Comparison of ENCODE assay signal across 7 mouse cellular contexts in the genomic region with DNA sequence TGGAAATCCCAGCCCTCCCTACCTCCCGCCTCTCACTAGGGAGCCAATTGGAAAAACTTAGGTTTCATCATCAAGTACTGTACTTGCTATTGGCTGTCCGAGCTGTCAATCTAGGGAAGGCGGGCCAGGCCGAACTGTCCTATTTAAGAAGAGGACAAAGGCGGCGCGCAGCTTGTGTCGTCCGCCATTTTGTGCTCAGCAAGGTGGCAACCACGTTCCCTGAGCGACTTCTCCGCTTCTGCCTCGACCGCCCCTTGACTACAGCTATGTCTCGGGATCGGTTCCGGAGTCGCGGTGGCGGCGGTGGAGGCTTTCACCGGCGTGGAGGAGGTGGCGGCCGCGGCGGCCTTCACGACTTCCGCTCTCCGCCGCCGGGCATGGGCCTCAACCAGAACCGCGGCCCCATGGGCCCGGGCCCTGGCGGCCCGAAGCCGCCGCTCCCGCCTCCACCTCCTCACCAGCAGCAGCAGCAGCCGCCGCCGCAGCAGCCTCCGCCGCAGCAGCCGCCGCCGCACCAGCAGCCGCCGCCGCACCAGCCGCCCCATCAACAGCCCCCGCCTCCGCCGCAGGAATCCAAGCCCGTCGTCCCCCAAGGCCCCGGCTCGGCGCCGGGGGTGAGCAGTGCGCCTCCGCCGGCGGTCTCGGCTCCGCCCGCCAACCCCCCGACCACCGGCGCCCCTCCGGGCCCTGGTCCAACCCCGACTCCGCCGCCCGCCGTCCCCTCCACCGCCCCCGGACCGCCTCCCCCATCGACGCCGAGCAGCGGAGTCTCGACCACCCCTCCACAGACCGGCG. TPM values are rescaled to one million over a fixed set of nuclear protein-coding genes. Genes with fewer than 3 reads are reported as not detected.
DNase-seq lines count a peak whose midpoint lies in the region; ATAC-seq and TF ChIP-seq lines count a peak whose summit lies in the region.

A gene (plus strand): TSS at position 174 of the 795 bp plus-strand sequence.

- peak; percentile 10; the same call in 1 of the 2 replicates for TF ChIP-seq CTCF in intestine, postnatal 0 days (IDR thresholded peaks at IDR 0.05; ENCODE audit: low read depth)
- no peak for TF ChIP-seq CTCF in small intestine, adult 2 months (IDR thresholded peaks at IDR 0.05; ENCODE audit: extremely low read depth, insufficient read length, insufficient replicate concordance, low read depth, low read length)

- peaks cover 48% of the 10 kb centered on the region for H3K36me3 ChIP-seq in embryonic facial prominence, embryonic 10.5 days (replicated peaks)
- peaks cover 12% of the 10 kb centered on the region for H3K36me3 ChIP-seq in intestine, postnatal 0 days (ENCODE audit: control insufficient read depth, insufficient read depth)
- H3K36me3 ChIP-seq in midbrain, embryonic 12.5 days, result peaks cover 32% of the 10 kb centered on the region
- H3K36me3 ChIP-seq in small intestine, adult 2 months (ENCODE audit: control insufficient read depth, insufficient read depth, low read length), result peaks cover 19% of the 10 kb centered on the region

- H3K4me1 ChIP-seq in embryonic facial prominence, embryonic 10.5 days, result peaks cover 25% of the 10 kb centered on the region
- H3K4me1 ChIP-seq in intestine, postnatal 0 days (replicated peaks; ENCODE audit: control insufficient read depth, insufficient read depth, low read length), result 0 out of 2 replicates have a peak, but pooled peaks cover 3% of the 10 kb centered on the region
- peaks cover 31% of the 10 kb centered on the region for H3K4me1 ChIP-seq in midbrain, embryonic 12.5 days
- H3K4me1 ChIP-seq in small intestine, adult 2 months (ENCODE audit: control insufficient read depth, insufficient read depth, insufficient read length, low read length), result no peaks in the 10 kb centered on the region

- ATAC-seq in intestine, postnatal 0 days, result peak; percentile 95
- ATAC-seq in midbrain, embryonic 12.5 days (ENCODE audit: low FRiP score, low read depth), result peak; percentile 96

- intact Hi-C loops in left cerebral cortex, postnatal 4 days (cut with DNase I), result no loop called here

- no peaks in the 10 kb centered on the region for H3K9me3 ChIP-seq in embryonic facial prominence, embryonic 10.5 days
- no peaks in the 10 kb centered on the region for H3K9me3 ChIP-seq in intestine, postnatal 0 days (ENCODE audit: control insufficient read depth)
- no peaks in the 10 kb centered on the region for H3K9me3 ChIP-seq in midbrain, embryonic 12.5 days

- H3K27me3 ChIP-seq in embryonic facial prominence, embryonic 10.5 days (replicated peaks; ENCODE audit: low read depth, poor library complexity, severe bottlenecking), result no peaks in the 10 kb centered on the region
- no peaks in the 10 kb centered on the region for H3K27me3 ChIP-seq in intestine, postnatal 0 days (replicated peaks; ENCODE audit: control insufficient read depth, insufficient read depth, low read length)
- no peaks in the 10 kb centered on the region for H3K27me3 ChIP-seq in midbrain, embryonic 12.5 days
- no peaks in the 10 kb centered on the region for H3K27me3 ChIP-seq in small intestine, adult 2 months (ENCODE audit: control insufficient read depth, insufficient read depth, low read length)

- under 1% methylated on average over 87 of the region's 87 CpGs for WGBS in embryonic facial prominence, embryonic 10.5 days
- WGBS in intestine, postnatal 0 days, result under 1% methylated on average over 83 of the region's 87 CpGs
- under 1% methylated on average over 71 of the region's 87 CpGs for WGBS in midbrain, embryonic 12.5 days
- 1% methylated on average over 66 of the region's 87 CpGs for WGBS in small intestine, adult 2 months

- peak within 1 kb of the TSS; percentile 95 for H3K4me3 ChIP-seq in embryonic facial prominence, embryonic 10.5 days
- H3K4me3 ChIP-seq in intestine, postnatal 0 days (ENCODE audit: low read depth, low read length), result peak within 1 kb of the TSS; percentile 99
- H3K4me3 ChIP-seq in midbrain, embryonic 12.5 days, result peak within 1 kb of the TSS; percentile 100
- H3K4me3 ChIP-seq in small intestine, adult 2 months (ENCODE audit: low read depth, low read length), result peak within 1 kb of the TSS; percentile 89

- TF ChIP-seq POLR2A in small intestine, adult 2 months (IDR thresholded peaks at IDR 0.05; ENCODE audit: low read depth, low read length), result peak; percentile 94

- H3K27ac ChIP-seq in embryonic facial prominence, embryonic 10.5 days (replicated peaks), result peak within 1 kb of the TSS; percentile 100
- H3K27ac ChIP-seq in intestine, postnatal 0 days (ENCODE audit: low read depth, low read length), result peak within 1 kb of the TSS; percentile 98
- peak within 1 kb of the TSS; percentile 98 for H3K27ac ChIP-seq in midbrain, embryonic 12.5 days (replicated peaks)
- peak within 1 kb of the TSS; percentile 95 for H3K27ac ChIP-seq in small intestine, adult 2 months (ENCODE audit: insufficient read depth, low read depth, low read length)

- peak within 1 kb of the TSS; percentile 100 for H3K9ac ChIP-seq in intestine, postnatal 0 days (ENCODE audit: low read depth, low read length)
- peak within 1 kb of the TSS; percentile 100 for H3K9ac ChIP-seq in midbrain, embryonic 12.5 days (replicated peaks)

- H3K4me2 ChIP-seq in intestine, postnatal 0 days (replicated peaks; ENCODE audit: low read depth), result peak within 1 kb of the TSS; percentile 79
- H3K4me2 ChIP-seq in midbrain, embryonic 12.5 days (replicated peaks), result peak within 1 kb of the TSS; percentile 84

- peak; percentile 99 for DNase-seq in adrenal gland, postnatal 10 days
- peak; percentile 96 for DNase-seq in embryonic facial prominence, embryonic 10.5 days (ENCODE audit: low spot score)
- DNase-seq in gonadal fat pad, adult 2 months (ENCODE audit: low read depth), result peak; percentile 94
- peak; percentile 98 for DNase-seq in left cerebral cortex, postnatal 4 days

RNA-seq across cellular contexts. Expression of the gene that starts here (rescaled TPM):
- total RNA-seq in adrenal gland, postnatal 10 days (2021), result 100 to 1,000 TPM; 204 to 244 TPM
- polyA plus RNA-seq in embryonic facial prominence, embryonic 10.5 days (2016; fragmentation: Nextera tagmentation; extraction: Ambion mirVana), result 111 and 120 TPM in 2 replicates
- 29.5 and 47.3 TPM in 2 replicates for polyA plus RNA-seq in gonadal fat pad, adult 2 months (2012; rRNA removed)
- polyA plus RNA-seq in intestine, postnatal 0 days (2015; fragmentation: Nextera tagmentation; extraction: Ambion mirVana), result 56.3 and 59.0 TPM in 2 replicates
- 100 to 1,000 TPM; 459 to 501 TPM for total RNA-seq in left cerebral cortex, postnatal 4 days (2021)
- polyA plus RNA-seq in midbrain, embryonic 12.5 days (2016; fragmentation: Nextera tagmentation; extraction: Ambion mirVana), result 176 and 217 TPM in 2 replicates
- polyA plus RNA-seq in small intestine, adult 2 months (2012; rRNA removed), result 31.5 and 47.9 TPM in 2 replicates

Comparison
In these comparisons a context has a peak if more than half of its experiments do, and no peak if none do; other contexts are left out.
1. Peak in every context shown above with its lines: DNase-seq, ATAC-seq, H3K4me3 ChIP-seq and H3K27ac ChIP-seq.